Mouse (Mus musculus): ENCODE measurements around the gene Hsf3. TPM values are rescaled to one million over a fixed set of nuclear protein-coding genes. Genes with fewer than 3 reads are reported as not detected.

Gene Hsf3
- polyA plus RNA-seq, 1 experiment from 2014 or later, result 0.45 TPM

Other genes with a start within 250 kb of the Hsf3 start
- not detected in 2 replicates for gene Vsig4, start 162.9 kb downstream of the Hsf3 start, polyA plus RNA-seq (2015; fragmentation: Nextera tagmentation; extraction: Ambion mirVana)
- 26.7 and 27.8 TPM in 2 replicates for gene Heph, start 935 bp downstream of the Hsf3 start, polyA plus RNA-seq (2015; fragmentation: Nextera tagmentation; extraction: Ambion mirVana)